In genomic region chr3:127608109-127608508, GRCm38 (mm10) we compare ENCODE assay signal across 16 mouse cellular contexts. TPM values are rescaled to one million over a fixed set of nuclear protein-coding genes. Genes with fewer than 3 reads are reported as not detected.
A peak's percentile ranks its signal among the peaks of the same experiment; 100 is the strongest.
DNase-seq lines count a peak whose midpoint lies in the region; ATAC-seq and TF ChIP-seq lines count a peak whose summit lies in the region.
"Had no signal": no experiment of that assay in that cellular context is flagged by ENCODE, and none has a peak within 500 bp of the region (broad histone marks: within the 10 kb centered on the region; RNA-seq: fewer than 3 reads in every experiment).

No protein-coding gene starts in this region.

- no peak overlapping the region for H3K4me2 ChIP-seq in hindbrain, postnatal 0 days (ENCODE audit: low read depth, low read length)
- H3K4me2 ChIP-seq in hindbrain, embryonic 16.5 days (ENCODE audit: low read length) = no peak overlapping the region
- H3K4me2 ChIP-seq in lung, postnatal 0 days (replicated peaks; ENCODE audit: low read depth, low read length) = no peak overlapping the region
- H3K4me2 ChIP-seq: lung, embryonic 15.5 days; midbrain, embryonic 11.5 days; neural tube, embryonic 13.5 days had no signal

- H3K9me3 ChIP-seq in hindbrain, postnatal 0 days (ENCODE audit: low read length) = no peaks in the 10 kb centered on the region
- H3K9me3 ChIP-seq in hindbrain, embryonic 16.5 days (ENCODE audit: control insufficient read depth, low read length) = no peaks in the 10 kb centered on the region
- H3K9me3 ChIP-seq in lung, postnatal 0 days (ENCODE audit: low read length) = no peaks in the 10 kb centered on the region
- H3K9me3 ChIP-seq: G1E; lung, embryonic 15.5 days; neural tube, embryonic 13.5 days had no signal

- no peak overlapping the region for H3K9ac ChIP-seq in hindbrain, postnatal 0 days (replicated peaks; ENCODE audit: low read length)
- H3K9ac ChIP-seq in hindbrain, embryonic 16.5 days (ENCODE audit: low read depth, low read length) = no peak overlapping the region
- H3K9ac ChIP-seq in lung, postnatal 0 days (replicated peaks; ENCODE audit: low read depth) = no peak overlapping the region
- H3K9ac ChIP-seq: lung, embryonic 15.5 days; neural tube, embryonic 13.5 days had no signal

- intact Hi-C loops in left cerebral cortex, postnatal 10 days (cut with DNase I) = no loop called here

- ATAC-seq in hindbrain, postnatal 0 days = no peak
- ATAC-seq in hindbrain, embryonic 16.5 days = no peak
- ATAC-seq in lung, postnatal 0 days = no peak

- H3K36me3 ChIP-seq in hindbrain, postnatal 0 days (ENCODE audit: insufficient read depth, low read length) = no peaks in the 10 kb centered on the region
- no peaks in the 10 kb centered on the region for H3K36me3 ChIP-seq in hindbrain, embryonic 16.5 days (ENCODE audit: control insufficient read depth, insufficient read depth, low read length)
- H3K36me3 ChIP-seq in lung, postnatal 0 days (ENCODE audit: insufficient read depth, low read length) = no peaks in the 10 kb centered on the region
- H3K36me3 ChIP-seq in splenic B cell, adult 2 months (ENCODE audit: control insufficient read depth, insufficient read depth, low read length, poor library complexity, severe bottlenecking) = 0 out of 2 replicates have a peak, but pooled peaks cover 2% of the 10 kb centered on the region
- H3K36me3 ChIP-seq: neural tube, embryonic 13.5 days had no signal

- TF ChIP-seq POLR2A in lung, adult 2 months (IDR thresholded peaks at IDR 0.05; ENCODE audit: borderline replicate concordance, extremely low read depth, low read depth, low read length) = no peak

- no peaks in the 10 kb centered on the region for H3K4me1 ChIP-seq in hindbrain, postnatal 0 days (ENCODE audit: insufficient read depth, low read length)
- H3K4me1 ChIP-seq in hindbrain, embryonic 16.5 days (ENCODE audit: control insufficient read depth, insufficient read depth, low read depth, low read length) = no peaks in the 10 kb centered on the region
- H3K4me1 ChIP-seq in lung, postnatal 0 days (ENCODE audit: insufficient read depth, low read depth, low read length) = no peaks in the 10 kb centered on the region
- no peaks in the 10 kb centered on the region for H3K4me1 ChIP-seq in lung, adult 2 months (ENCODE audit: control insufficient read depth, insufficient read depth, low read length)
- H3K4me1 ChIP-seq: lung, embryonic 15.5 days; neural tube, embryonic 13.5 days had no signal

- no peak for TF ChIP-seq EP300 in lung, postnatal 0 days (IDR thresholded peaks at IDR 0.05)

- no peak for DNase-seq in hindbrain, postnatal 0 days (ENCODE audit: low spot score)
- no peak for DNase-seq in lung, postnatal 0 days (ENCODE audit: low spot score)
- DNase-seq in lung, adult 2 months = no peak
- peak; percentile 34 for DNase-seq in ZHBTc4 (ENCODE audit: low read depth, low spot score)
- peak; percentile 37 for DNase-seq in splenic B cell, adult 2 months (ENCODE audit: low read depth, low spot score)
- no peak for DNase-seq in right cerebral cortex, adult 18-20 months
- no peak for DNase-seq in left cerebral cortex, postnatal 10 days (ENCODE audit: extremely low spot score in 1 of 2, low spot score in 2 of 2)
- DNase-seq: kidney, postnatal 25 days had no signal

- WGBS in hindbrain, postnatal 0 days = 96% methylated on average over 2 of the region's 2 CpGs
- 96% methylated on average over 2 of the region's 2 CpGs for WGBS in hindbrain, embryonic 16.5 days
- 93% methylated on average over 2 of the region's 2 CpGs for WGBS in lung, postnatal 0 days
- 80% methylated on average over 2 of the region's 2 CpGs for WGBS in lung, adult 2 months

- H3K27ac ChIP-seq in hindbrain, postnatal 0 days = no peak overlapping the region
- no peak overlapping the region for H3K27ac ChIP-seq in hindbrain, embryonic 16.5 days (ENCODE audit: low read depth, low read length)
- H3K27ac ChIP-seq in lung, postnatal 0 days (ENCODE audit: low read length) = no peak overlapping the region
- H3K27ac ChIP-seq: lung, embryonic 15.5 days; neural tube, embryonic 13.5 days had no signal

- H3K27me3 ChIP-seq in hindbrain, postnatal 0 days (ENCODE audit: insufficient read depth, low read length) = no peaks in the 10 kb centered on the region
- no peaks in the 10 kb centered on the region for H3K27me3 ChIP-seq in hindbrain, embryonic 16.5 days (replicated peaks; ENCODE audit: control insufficient read depth, insufficient read depth, low read length)
- no peaks in the 10 kb centered on the region for H3K27me3 ChIP-seq in lung, postnatal 0 days (replicated peaks; ENCODE audit: insufficient read depth, low read length)
- no peaks in the 10 kb centered on the region for H3K27me3 ChIP-seq in splenic B cell, adult 2 months (ENCODE audit: control insufficient read depth, insufficient read depth, low read length, poor library complexity, severe bottlenecking)
- H3K27me3 ChIP-seq: lung, embryonic 15.5 days; neural tube, embryonic 13.5 days had no signal

- no peak overlapping the region for H3K4me3 ChIP-seq in hindbrain, postnatal 0 days (ENCODE audit: low read length)
- H3K4me3 ChIP-seq in hindbrain, embryonic 16.5 days (ENCODE audit: low read length) = no peak overlapping the region
- no peak overlapping the region for H3K4me3 ChIP-seq in lung, postnatal 0 days (ENCODE audit: low read depth, low read length)
- H3K4me3 ChIP-seq in lung, adult 2 months (replicated peaks; ENCODE audit: extremely low read depth, low read depth, low read length) = no peak overlapping the region
- H3K4me3 ChIP-seq: lung, embryonic 15.5 days; neural tube, embryonic 13.5 days had no signal

- TF ChIP-seq CTCF in hindbrain, postnatal 0 days (IDR thresholded peaks at IDR 0.05; ENCODE audit: low read depth) = peak; percentile 35
- peak; percentile 56 for TF ChIP-seq CTCF in lung, postnatal 0 days (IDR thresholded peaks at IDR 0.05)
- TF ChIP-seq CTCF in lung, adult 2 months (IDR thresholded peaks at IDR 0.05; ENCODE audit: insufficient read depth, low read length) = no peak

RNA-seq across cellular contexts. Expression of gene Neurog2, which starts 24.8 kb away (rescaled TPM):
- total RNA-seq in hindbrain, postnatal 0 days (2014; rRNA removed) = 2.6 and 3.3 TPM in 2 replicates
- 0.85 and 1.1 TPM in 2 replicates for polyA plus RNA-seq in hindbrain, postnatal 0 days (2015; fragmentation: Nextera tagmentation; extraction: Ambion mirVana)
- polyA plus RNA-seq in hindbrain, embryonic 16.5 days (2015; fragmentation: Nextera tagmentation; extraction: Ambion mirVana) = 2.4 and 3.4 TPM in 2 replicates
- not detected in 2 replicates for polyA plus RNA-seq in lung, postnatal 0 days (2015; fragmentation: Nextera tagmentation; extraction: Ambion mirVana)
- polyA plus RNA-seq in lung, adult 2 months (2012; rRNA removed) = not detected in 2 replicates
- under 1 TPM in 1 of 2 experiments, not detected in 1; 0.16 TPM for total RNA-seq in left cerebral cortex, postnatal 10 days (2021)
- total RNA-seq: adrenal gland, adult 18-20 months; heart, adult 8-10 months had no signal
- polyA plus RNA-seq: G1E; lung, embryonic 15.5 days; stomach, embryonic 14.5 days had no signal

RNA-seq across cellular contexts. Expression of gene Zgrf1, which starts 54.8 kb away (rescaled TPM):
- 4.0 and 5.2 TPM in 2 replicates for total RNA-seq in hindbrain, postnatal 0 days (2014; rRNA removed)
- 3.0 and 3.5 TPM in 2 replicates for polyA plus RNA-seq in hindbrain, postnatal 0 days (2015; fragmentation: Nextera tagmentation; extraction: Ambion mirVana)
- polyA plus RNA-seq in hindbrain, embryonic 16.5 days (2015; fragmentation: Nextera tagmentation; extraction: Ambion mirVana) = 2.8 and 3.4 TPM in 2 replicates
- 1.0 and 1.1 TPM in 2 replicates for polyA plus RNA-seq in lung, postnatal 0 days (2015; fragmentation: Nextera tagmentation; extraction: Ambion mirVana)
- 0.27 and 0.58 TPM in 2 replicates for polyA plus RNA-seq in lung, adult 2 months (2012; rRNA removed)
- total RNA-seq in left cerebral cortex, postnatal 10 days (2021) = 1 to 10 TPM; 2.5 to 3.0 TPM

RNA-seq across cellular contexts. Expression of gene Larp7, which starts 55.0 kb away (rescaled TPM):
- 4.5 and 6.9 TPM in 2 replicates for total RNA-seq in hindbrain, postnatal 0 days (2014; rRNA removed)
- 30.4 and 31.7 TPM in 2 replicates for polyA plus RNA-seq in hindbrain, postnatal 0 days (2015; fragmentation: Nextera tagmentation; extraction: Ambion mirVana)
- 23.1 and 23.7 TPM in 2 replicates for polyA plus RNA-seq in hindbrain, embryonic 16.5 days (2015; fragmentation: Nextera tagmentation; extraction: Ambion mirVana)
- polyA plus RNA-seq in lung, postnatal 0 days (2015; fragmentation: Nextera tagmentation; extraction: Ambion mirVana) = 20.5 and 23.1 TPM in 2 replicates
- 0.93 and 2.1 TPM in 2 replicates for polyA plus RNA-seq in lung, adult 2 months (2012; rRNA removed)
- total RNA-seq in left cerebral cortex, postnatal 10 days (2021) = 10 to 100 TPM; 17.8 to 18.0 TPM

Comparison
In these comparisons a context has a peak if more than half of its experiments do, and no peak if none do; other contexts are left out.
1. DNase-seq: peak in ZHBTc4 (single experiment) and splenic B cell, adult 2 months (single experiment); none in hindbrain, postnatal 0 days (single experiment), lung, postnatal 0 days (single experiment), lung, adult 2 months (single experiment), right cerebral cortex, adult 18-20 months (single experiment) and left cerebral cortex, postnatal 10 days (0 of 2).